Mouse (Mus musculus): Measurements from ENCODE around the gene Vhl.
A peak's percentile ranks its signal among the peaks of the same experiment; 100 is the strongest.

The Vhl gene

DNA sequence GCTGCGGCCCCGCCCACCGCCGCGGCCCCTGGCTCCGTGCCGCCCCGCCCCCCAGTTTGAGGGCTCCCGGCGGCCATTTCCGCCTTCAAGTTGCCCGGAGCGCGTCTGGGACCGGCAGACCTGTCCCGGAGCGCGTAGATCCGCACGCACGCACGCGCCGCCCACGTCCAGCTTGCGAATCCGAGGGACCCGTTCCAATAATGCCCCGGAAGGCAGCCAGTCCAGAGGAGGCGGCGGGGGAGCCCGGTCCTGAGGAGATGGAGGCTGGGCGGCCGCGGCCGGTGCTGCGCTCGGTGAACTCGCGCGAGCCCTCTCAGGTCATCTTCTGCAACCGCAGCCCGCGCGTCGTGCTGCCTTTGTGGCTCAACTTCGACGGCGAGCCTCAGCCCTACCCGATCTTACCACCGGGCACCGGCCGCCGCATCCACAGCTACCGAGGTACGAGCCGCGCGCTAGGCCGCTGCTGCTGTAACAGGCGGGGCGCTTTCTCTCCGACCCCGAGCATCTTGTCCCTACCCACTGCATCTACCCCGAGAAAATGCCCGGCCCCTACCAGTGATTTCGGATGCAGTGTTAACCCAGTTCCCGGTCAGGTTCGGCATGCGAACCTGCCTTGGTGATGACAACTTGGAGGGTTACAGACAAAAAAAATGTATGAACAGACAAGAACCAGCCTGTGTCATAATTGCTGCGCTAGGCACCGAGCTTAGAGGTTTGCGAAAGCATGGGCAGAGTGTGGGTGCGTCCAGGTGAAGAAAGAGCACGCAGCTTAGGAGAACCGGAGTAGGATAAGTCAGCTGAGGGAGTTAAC, at the start of gene Vhl:
Gene Vhl, plus strand, starts transcription at position 19 of the 811 bp plus-strand sequence.
- DNase-seq (ENCODE audit: low spot score in 2 of 2), result peak in 1 of 2 experiments; percentile 87

DNA sequence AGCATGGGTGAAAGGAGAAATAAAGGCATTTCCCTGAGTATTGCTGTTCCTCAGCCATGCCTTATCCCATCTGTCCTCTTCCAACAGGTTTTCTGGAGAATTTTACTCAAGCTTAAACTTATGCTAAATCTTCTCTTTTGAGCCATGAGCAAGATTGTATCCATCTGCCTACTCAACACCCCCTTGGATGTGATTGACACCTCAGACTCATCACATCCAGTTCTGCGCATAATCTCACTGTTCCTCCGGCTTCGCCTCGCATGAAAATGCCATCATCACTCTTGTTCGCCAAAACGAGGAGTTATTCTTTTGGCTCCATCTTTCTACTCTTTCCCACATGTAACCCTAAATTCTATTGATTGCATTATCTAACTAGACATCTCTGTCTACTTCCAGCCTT, 47.7 kb upstream of the Vhl start:
- peak; percentile 57 to 58 for DNase-seq (ENCODE audit: low spot score in 2 of 2)

DNA sequence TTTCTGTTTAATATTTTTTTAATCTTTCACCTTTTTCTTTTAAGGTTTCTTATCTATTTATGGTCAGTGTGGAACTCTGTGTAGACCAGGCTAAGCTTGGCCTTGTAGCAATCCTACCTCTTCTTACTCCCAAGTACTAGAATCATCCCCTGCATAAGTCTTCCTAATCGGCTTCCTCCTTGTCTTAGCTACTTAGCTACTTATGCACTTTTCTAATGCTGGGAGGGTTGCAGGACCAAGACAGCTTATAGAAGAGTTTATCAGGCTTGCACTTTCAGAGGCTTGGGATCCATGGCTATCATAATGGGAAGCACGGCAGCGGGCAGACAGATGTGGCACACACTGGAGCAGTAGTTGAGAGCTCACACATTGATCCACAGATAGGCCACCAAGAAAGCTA, 44.5 kb upstream of the Vhl start:
- DNase-seq (ENCODE audit: low spot score in 2 of 2), result no peak

DNA sequence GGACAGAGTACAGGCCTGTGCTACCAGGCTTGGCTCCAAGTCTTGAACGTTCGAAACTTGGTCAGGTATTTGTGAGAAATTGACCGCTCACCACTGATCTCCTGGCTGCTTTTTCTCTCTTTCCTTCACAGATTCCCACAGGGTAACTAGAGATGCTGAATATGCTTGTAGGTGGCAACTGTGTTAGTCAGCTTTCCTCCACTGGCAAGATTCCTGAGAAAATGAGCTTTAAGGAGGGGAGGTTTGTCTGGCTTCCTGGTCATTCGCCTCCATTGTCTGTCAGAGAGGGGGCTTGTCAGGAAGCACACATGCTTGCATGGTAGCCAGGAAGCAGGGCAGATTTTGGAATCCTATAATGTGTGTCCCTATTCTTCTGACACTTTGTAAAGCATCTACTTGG, 40.7 kb upstream of the Vhl start:
- peak in 1 of 2 experiments; percentile 26 for DNase-seq (ENCODE audit: low spot score in 2 of 2)

- peak in 1 of 2 experiments; percentile 20 for DNase-seq (ENCODE audit: low spot score in 2 of 2)
Measured at GRCm38 (mm10) chr6:113585065-113585464, 38.7 kb upstream of the Vhl start.

- DNase-seq (ENCODE audit: low spot score in 2 of 2), result no peak
Measured at GRCm38 (mm10) chr6:113586466-113587183, 37.1 kb upstream of the Vhl start.

GRCm38 (mm10) chr6:113592637-113593036, 31.1 kb upstream of the Vhl start:
- no peak for DNase-seq (ENCODE audit: low spot score in 2 of 2)

GRCm38 (mm10) chr6:113597945-113598344, 25.8 kb upstream of the Vhl start:
- DNase-seq (ENCODE audit: low spot score in 2 of 2), result no peak

DNA sequence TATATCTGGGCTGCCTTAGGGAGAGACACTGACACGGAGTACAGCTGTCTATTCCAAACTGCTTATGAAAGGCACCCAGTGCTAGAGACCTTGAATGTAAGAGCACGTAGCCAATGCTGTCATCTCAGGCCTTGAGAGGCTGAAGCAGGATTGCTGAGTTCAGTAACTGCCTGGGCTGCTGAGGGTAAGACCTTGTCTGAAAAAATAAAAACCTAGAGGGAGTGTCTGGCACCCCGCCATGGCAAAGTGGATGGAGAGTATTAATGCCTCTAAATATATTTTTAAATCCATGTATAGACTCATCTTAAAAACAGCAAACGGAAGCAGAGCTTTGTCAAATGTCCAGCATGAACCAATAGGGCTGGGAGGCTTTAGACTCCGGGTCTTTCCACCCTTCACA, 23.9 kb upstream of the Vhl start:
- DNase-seq (ENCODE audit: low spot score in 2 of 2), result no peak

- DNase-seq (ENCODE audit: low spot score in 2 of 2), result no peak
Measured at GRCm38 (mm10) chr6:113600543-113601139, 23.1 kb upstream of the Vhl start, which contains the start of gene Fancd2os. TSS of gene Fancd2os (minus strand) at chr6:113600715.

- no peak for DNase-seq (ENCODE audit: low spot score in 2 of 2)
Measured at GRCm38 (mm10) chr6:113602821-113603220, 20.9 kb upstream of the Vhl start.

GRCm38 (mm10) chr6:113603993-113604392, 19.8 kb upstream of the Vhl start:
- DNase-seq (ENCODE audit: low spot score in 2 of 2), result no peak

DNA sequence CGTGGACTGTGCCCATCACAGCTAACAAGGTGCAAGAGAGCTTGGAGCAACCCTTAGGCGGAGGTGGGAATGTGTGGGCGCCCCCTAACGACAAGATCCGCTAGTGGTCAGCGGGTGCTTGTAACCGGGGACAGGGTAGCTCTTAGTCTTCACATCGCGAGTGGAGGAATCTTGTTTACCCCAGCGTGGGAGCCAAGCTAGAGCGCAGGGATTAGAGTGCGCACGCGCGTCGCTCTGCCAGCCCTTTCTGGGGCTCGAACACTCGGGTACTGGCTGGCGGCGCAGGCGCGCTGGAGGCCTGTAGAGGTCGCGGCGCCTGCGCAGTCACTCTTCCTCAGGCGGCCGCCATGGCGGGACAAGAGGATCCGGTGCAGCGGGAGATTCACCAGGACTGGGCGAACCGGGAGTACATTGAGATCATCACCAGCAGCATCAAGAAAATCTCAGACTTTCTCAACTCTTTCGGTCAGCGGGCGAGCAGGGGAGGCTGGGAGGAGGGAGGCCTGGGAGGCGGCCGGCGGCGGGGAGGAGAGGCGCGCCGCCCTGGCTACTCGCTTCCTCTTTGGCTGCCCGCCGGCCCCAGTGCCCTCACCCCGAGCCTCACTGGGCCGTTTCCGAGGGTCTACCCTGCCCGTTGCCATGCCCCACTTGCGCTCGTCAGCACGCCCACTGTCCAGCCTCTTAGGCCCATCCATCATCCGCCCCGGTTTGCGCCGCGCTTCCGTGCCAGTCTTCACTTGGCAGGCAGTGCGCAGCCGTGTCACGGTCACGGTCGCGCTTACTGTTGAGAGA, 19.1 kb upstream of the Vhl start, which contains the start of gene Brk1:
Gene Brk1, plus strand, starts transcription at position 341 of the 792 bp plus-strand sequence.
- DNase-seq (ENCODE audit: low spot score in 2 of 2), result peak; percentile 79 to 93

DNA sequence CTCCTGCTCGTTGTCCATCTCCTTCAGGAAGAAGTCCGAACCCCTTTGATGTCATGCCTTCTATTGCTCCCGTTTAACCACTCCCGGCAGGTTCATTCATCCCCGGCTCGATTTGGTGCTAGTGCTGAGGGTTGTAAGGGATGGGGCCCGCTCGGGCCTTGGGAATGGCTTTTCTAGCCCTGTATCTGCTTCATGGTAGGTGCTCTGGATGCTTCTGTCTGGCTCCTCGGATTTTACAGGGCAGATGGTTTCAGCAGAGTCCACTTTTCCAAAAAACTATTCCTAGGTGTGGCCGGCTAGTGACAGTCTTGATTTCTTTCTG, 18.6 kb upstream of the Vhl start:
- no peak for DNase-seq (ENCODE audit: low spot score in 2 of 2)

DNA sequence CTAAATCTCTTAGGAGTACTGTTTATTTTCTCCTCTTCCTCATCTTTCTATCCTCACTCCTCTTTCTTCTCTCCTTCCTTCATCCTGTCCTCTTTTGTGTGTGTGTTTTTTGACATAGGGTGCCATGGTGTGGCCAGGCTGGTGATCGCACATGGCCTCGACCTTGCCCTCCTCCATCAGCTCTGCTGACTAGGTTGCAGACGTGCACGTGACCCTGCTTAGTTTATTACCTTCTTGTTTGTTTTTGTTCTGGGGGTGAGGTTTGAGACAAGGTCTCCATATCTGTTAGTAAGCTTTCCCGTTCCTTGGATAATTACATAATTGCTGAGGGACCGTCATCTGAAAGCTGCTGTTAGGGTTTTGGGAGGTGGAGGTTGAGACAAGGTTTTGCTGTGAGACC, 14.9 kb upstream of the Vhl start:
- DNase-seq (ENCODE audit: low spot score in 2 of 2), result no peak

- DNase-seq (ENCODE audit: low spot score in 2 of 2), result no peak
Measured at GRCm38 (mm10) chr6:113609293-113609692, 14.5 kb upstream of the Vhl start.

GRCm38 (mm10) chr6:113612258-113612969, 11.3 kb upstream of the Vhl start:
- peak; percentile 54 to 81 for DNase-seq (ENCODE audit: low spot score in 2 of 2)

- peak in 1 of 2 experiments; percentile 33 for DNase-seq (ENCODE audit: low spot score in 2 of 2)
Measured at GRCm38 (mm10) chr6:113614152-113614551, 9.6 kb upstream of the Vhl start.

DNA sequence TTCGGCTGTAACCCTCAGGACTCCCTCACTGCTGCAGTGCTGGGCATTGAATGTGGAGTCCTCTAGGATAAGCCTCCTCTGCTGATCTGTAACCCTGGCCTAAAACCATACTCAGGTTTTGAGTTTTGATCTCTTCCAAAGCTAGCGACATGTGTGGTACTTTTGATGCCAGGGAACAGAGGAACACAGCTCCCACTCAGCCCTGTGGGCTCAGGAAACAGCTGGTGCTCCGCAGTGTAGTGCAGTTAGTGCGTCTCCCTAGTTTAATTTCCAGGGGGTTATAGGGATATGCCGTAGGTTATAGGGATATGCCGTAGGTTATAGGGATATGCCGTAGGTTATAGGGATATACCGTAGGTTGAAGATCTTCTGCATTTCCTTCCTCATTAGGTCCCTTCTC, 8.8 kb upstream of the Vhl start:
- peak in 1 of 2 experiments; percentile 37 for DNase-seq (ENCODE audit: low spot score in 2 of 2)

GRCm38 (mm10) chr6:113615489-113615888, 8.3 kb upstream of the Vhl start:
- no peak for DNase-seq (ENCODE audit: low spot score in 2 of 2)

- DNase-seq (ENCODE audit: low spot score in 2 of 2), result no peak
Measured at GRCm38 (mm10) chr6:113623386-113623785, 373 bp upstream of the Vhl start.
